Comparison of ENCODE assay signal across 11 mouse cellular contexts in genomic region chr7:111297174-111297902, GRCm38 (mm10).
DNase-seq lines count a peak whose midpoint lies in the region; ATAC-seq and TF ChIP-seq lines count a peak whose summit lies in the region.
"Had no signal": no experiment of that assay in that cellular context is flagged by ENCODE, and none has a peak within 500 bp of the region (broad histone marks: within the 10 kb centered on the region; RNA-seq: fewer than 3 reads in every experiment).

No protein-coding gene starts in this region.

- peak overlapping the region; percentile 59 for H3K27ac ChIP-seq in hindbrain, embryonic 10.5 days
- H3K27ac ChIP-seq in hindbrain, embryonic 13.5 days = no peak overlapping the region
- no peak overlapping the region for H3K27ac ChIP-seq in intestine, postnatal 0 days (ENCODE audit: low read depth, low read length)

- no peaks in the 10 kb centered on the region; the same call in 1 of the 2 replicates for H3K27me3 ChIP-seq in hindbrain, embryonic 10.5 days (ENCODE audit: insufficient read depth, poor library complexity, severe bottlenecking)
- no peaks in the 10 kb centered on the region for H3K27me3 ChIP-seq in hindbrain, embryonic 13.5 days
- 0 out of 2 replicates have a peak, but pooled peaks cover 3% of the 10 kb centered on the region for H3K27me3 ChIP-seq in intestine, postnatal 0 days (replicated peaks; ENCODE audit: control insufficient read depth, insufficient read depth, low read length)
- H3K27me3 ChIP-seq: CH12.LX had no signal

- H3K4me2 ChIP-seq in hindbrain, embryonic 13.5 days = no peak overlapping the region
- H3K4me2 ChIP-seq in intestine, postnatal 0 days (replicated peaks; ENCODE audit: low read depth) = no peak overlapping the region

- TF ChIP-seq CTCF in intestine, postnatal 0 days (IDR thresholded peaks at IDR 0.05; ENCODE audit: low read depth) = no peak

- H3K4me1 ChIP-seq in hindbrain, embryonic 10.5 days (replicated peaks) = peaks cover 23% of the 10 kb centered on the region
- H3K4me1 ChIP-seq in hindbrain, embryonic 13.5 days (replicated peaks) = peaks cover 28% of the 10 kb centered on the region
- H3K4me1 ChIP-seq in intestine, postnatal 0 days (replicated peaks; ENCODE audit: control insufficient read depth, insufficient read depth, low read length) = no peaks in the 10 kb centered on the region

- no peak for ATAC-seq in hindbrain, embryonic 13.5 days (ENCODE audit: low FRiP score)
- ATAC-seq in intestine, postnatal 0 days = no peak
- ATAC-seq: lung, postnatal 0 days had no signal

- WGBS in hindbrain, embryonic 10.5 days = 66% methylated on average over 9 of the region's 9 CpGs
- 50% methylated on average over 9 of the region's 9 CpGs for WGBS in hindbrain, embryonic 13.5 days
- WGBS in intestine, postnatal 0 days = 84% methylated on average over 9 of the region's 9 CpGs

- no peaks in the 10 kb centered on the region for H3K9me3 ChIP-seq in hindbrain, embryonic 10.5 days
- no peaks in the 10 kb centered on the region for H3K9me3 ChIP-seq in hindbrain, embryonic 13.5 days
- H3K9me3 ChIP-seq in intestine, postnatal 0 days (ENCODE audit: control insufficient read depth) = no peaks in the 10 kb centered on the region

- intact Hi-C loops in heart, postnatal 25 days (cut with DNase I) = no loop called here

- H3K36me3 ChIP-seq in hindbrain, embryonic 10.5 days = no peaks in the 10 kb centered on the region
- no peaks in the 10 kb centered on the region for H3K36me3 ChIP-seq in hindbrain, embryonic 13.5 days
- H3K36me3 ChIP-seq in intestine, postnatal 0 days (ENCODE audit: control insufficient read depth, insufficient read depth) = no peaks in the 10 kb centered on the region

- H3K9ac ChIP-seq in hindbrain, embryonic 13.5 days = no peak overlapping the region
- H3K9ac ChIP-seq in intestine, postnatal 0 days (ENCODE audit: low read depth, low read length) = no peak overlapping the region

- no peak overlapping the region for H3K4me3 ChIP-seq in hindbrain, embryonic 10.5 days
- no peak overlapping the region for H3K4me3 ChIP-seq in hindbrain, embryonic 13.5 days
- no peak overlapping the region for H3K4me3 ChIP-seq in intestine, postnatal 0 days (ENCODE audit: low read depth, low read length)

- peak; percentile 27 for DNase-seq in hindbrain, embryonic 10.5 days (ENCODE audit: low spot score)
- DNase-seq in cerebellum, adult 11 months = peak; percentile 5
- peak; percentile 38 to 68 for DNase-seq in frontal cortex, postnatal 36 days (ENCODE audit: low spot score in 2 of 2)
- DNase-seq in mesoderm, embryonic 11.5 days (ENCODE audit: low read depth, low spot score) = peak; percentile 42
- DNase-seq in heart, postnatal 25 days (ENCODE audit: low spot score) = no peak
- DNase-seq in thymus, postnatal 14 days = no peak
- DNase-seq: adrenal gland, adult 8-10 months had no signal

Comparison
In these comparisons a context has a peak if more than half of its experiments do, and no peak if none do; other contexts are left out.
1. DNase-seq: peak in hindbrain, embryonic 10.5 days (single experiment), cerebellum, adult 11 months (single experiment), frontal cortex, postnatal 36 days (2 of 2) and mesoderm, embryonic 11.5 days (single experiment); none in heart, postnatal 25 days (single experiment) and thymus, postnatal 14 days (single experiment).